Mouse (Mus musculus) kidney, embryonic 16.5 days (tissue): ENCODE results near the gene Mylk. TPM values are rescaled to one million over a fixed set of nuclear protein-coding genes. Genes with fewer than 3 reads are reported as not detected.

Experiments used
- ATAC-seq: fragments of 200-750 bp; cut with Nextera tagmentation; 2 replicates; pipeline ENCODE4 v1.8.0; 2017; ENCODE audit warnings: moderate TSS enrichment; ENCODE audit not compliant: low FRiP score, low TSS enrichment
- H3K27ac ChIP-seq: fragments of 300-500 bp; sonication (generic); 2 replicates; pipeline ENCODE4 v1.5.1; 2014; ENCODE audit warnings: low read length
- H3K27me3 ChIP-seq: fragments of 300-500 bp; sonication (generic); 2 replicates; pipeline ENCODE4 v1.6.1; 2014; ENCODE audit warnings: low read length, control low read depth, mixed read lengths; ENCODE audit not compliant: insufficient read depth
- H3K36me3 ChIP-seq: fragments of 300-500 bp; sonication (generic); 2 replicates; pipeline ENCODE4 v1.6.1; 2014; ENCODE audit warnings: low read length, control low read depth, mixed read lengths; ENCODE audit not compliant: insufficient read depth
- H3K4me1 ChIP-seq: fragments of 300-500 bp; sonication (generic); 2 replicates; pipeline ENCODE4 v1.6.1; 2014; ENCODE audit warnings: low read length, control low read depth, mixed read lengths; ENCODE audit not compliant: insufficient read depth
- H3K4me2 ChIP-seq: fragments of 300-500 bp; sonication (generic); replicated peaks from 2 replicates; pipeline ENCODE4 v1.6.1; 2014; ENCODE audit warnings: low read depth, low read length
- H3K4me3 ChIP-seq: fragments of 300-500 bp; sonication (generic); 2 replicates; pipeline ENCODE4 v1.5.1; 2014; ENCODE audit warnings: mild to moderate bottlenecking, low read length
- H3K9ac ChIP-seq: fragments of 300-500 bp; sonication (generic); replicated peaks from 2 replicates; pipeline ENCODE4 v1.6.1; 2014; ENCODE audit warnings: low read length
- H3K9me3 ChIP-seq: fragments of 300-500 bp; sonication (generic); 2 replicates; pipeline ENCODE4 v1.6.1; 2016; ENCODE audit warnings: low read length, control low read depth
- WGBS: fragments of 180-500 bp; shearing (Covaris S2); extraction: QIAGEN DNeasy Blood & Tissue Kit; methylation state at CpG from one replicate; pipeline ENCODE4 v1.1.7; 2014; 5-methylcytosine and 5-hydroxymethylcytosine counted together
- polyA plus RNA-seq: library from polyadenylated mRNA; unstranded; fragments of >200 nt; fragmentation: Nextera tagmentation; extraction: Ambion mirVana; gene quantifications from 2 replicates; pipeline ENCODE4 v1.2.1, GENCODE M21; 2015

The Mylk gene
- polyA plus RNA-seq, 1 experiment from 2014 or later, result 110 TPM

GRCm38 (mm10) chr16:34978018-34978417, 233.0 kb downstream of the Mylk start:
- Histone ChIP-seq H3K27ac (no peak overlapping the region), H3K4me3 (no peak overlapping the region), H3K27me3 (no peaks in the 10 kb centered on the region), H3K9me3 (no peaks in the 10 kb centered on the region), H3K4me1 (no peaks in the 10 kb centered on the region), H3K9ac (no peak overlapping the region), H3K36me3 (peaks cover 14% of the 10 kb centered on the region), H3K4me2 (no peak overlapping the region)
- no peak for ATAC-seq
- 89% methylated on average over 7 of the region's 7 CpGs for WGBS

- no peaks in the 10 kb centered on the region for H3K27me3 ChIP-seq
- no peaks in the 10 kb centered on the region for H3K9me3 ChIP-seq
- 90% methylated on average over 7 of the region's 7 CpGs for WGBS
- H3K27ac ChIP-seq, result no peak overlapping the region
- ATAC-seq, result no peak
- no peak overlapping the region for H3K9ac ChIP-seq
- peaks cover 6% of the 10 kb centered on the region; the same call in 1 of the 2 replicates for H3K4me1 ChIP-seq
- no peak overlapping the region for H3K4me2 ChIP-seq
- peaks cover 14% of the 10 kb centered on the region for H3K36me3 ChIP-seq
- H3K4me3 ChIP-seq, result no peak overlapping the region
These were observed 236.0 kb downstream of the Mylk start for GRCm38 (mm10) chr16:34981009-34981408.

- no peak overlapping the region for H3K9ac ChIP-seq
- no peaks in the 10 kb centered on the region for H3K27me3 ChIP-seq
- H3K4me2 ChIP-seq, result no peak overlapping the region
- peaks cover 2% of the 10 kb centered on the region for H3K36me3 ChIP-seq
- 55% methylated on average over 11 of the region's 11 CpGs for WGBS
- no peak overlapping the region for H3K27ac ChIP-seq
- peak; percentile 35; the same call in 1 of the 2 replicates for ATAC-seq
- no peaks in the 10 kb centered on the region for H3K9me3 ChIP-seq
- peaks cover 6% of the 10 kb centered on the region; the same call in 1 of the 2 replicates for H3K4me1 ChIP-seq
- H3K4me3 ChIP-seq, result no peak overlapping the region
These were observed 239.4 kb downstream of the Mylk start for GRCm38 (mm10) chr16:34984203-34985030.

- 81% methylated on average over 2 of the region's 2 CpGs for WGBS
These were observed 240.0 kb downstream of the Mylk start for GRCm38 (mm10) chr16:34985031-34985346.

GRCm38 (mm10) chr16:34986211-34986825, 241.3 kb downstream of the Mylk start:
- Histone ChIP-seq H3K9ac (no peak overlapping the region), H3K27ac (no peak overlapping the region), H3K27me3 (no peaks in the 10 kb centered on the region), H3K4me2 (no peak overlapping the region), H3K9me3 (no peaks in the 10 kb centered on the region), H3K4me3 (no peak overlapping the region), H3K36me3 (peaks cover 2% of the 10 kb centered on the region; the same call in 1 of the 2 replicates), H3K4me1 (peaks cover 6% of the 10 kb centered on the region; the same call in 1 of the 2 replicates)
- 90% methylated on average over 13 of the region's 13 CpGs for WGBS
- no peak for ATAC-seq

More at GRCm38 (mm10) chr16:34985031-34985346, 240.0 kb downstream of the Mylk start:
- no peak overlapping the region for H3K4me3 ChIP-seq
- H3K27ac ChIP-seq, result no peak overlapping the region
- no peak overlapping the region for H3K9ac ChIP-seq
- H3K36me3 ChIP-seq, result peaks cover 2% of the 10 kb centered on the region
- no peak for ATAC-seq
- H3K27me3 ChIP-seq, result no peaks in the 10 kb centered on the region
- H3K9me3 ChIP-seq, result no peaks in the 10 kb centered on the region
- H3K4me2 ChIP-seq, result no peak overlapping the region
- H3K4me1 ChIP-seq, result peaks cover 6% of the 10 kb centered on the region; the same call in 1 of the 2 replicates

- 71% methylated on average over 3 of the region's 3 CpGs for WGBS
- H3K27me3 ChIP-seq, result no peaks in the 10 kb centered on the region
- no peak overlapping the region for H3K4me3 ChIP-seq
- H3K9ac ChIP-seq, result no peak overlapping the region
- H3K9me3 ChIP-seq, result no peaks in the 10 kb centered on the region
- H3K36me3 ChIP-seq, result peaks cover 2% of the 10 kb centered on the region; the same call in 1 of the 2 replicates
- ATAC-seq, result no peak
- peaks cover 13% of the 10 kb centered on the region; the same call in 1 of the 2 replicates for H3K4me1 ChIP-seq
- no peak overlapping the region for H3K4me2 ChIP-seq
- no peak overlapping the region for H3K27ac ChIP-seq
These were observed 246.4 kb downstream of the Mylk start for GRCm38 (mm10) chr16:34991365-34991764.

- peaks cover 13% of the 10 kb centered on the region; the same call in 1 of the 2 replicates for H3K4me1 ChIP-seq
- ATAC-seq, result no peak
- no peaks in the 10 kb centered on the region for H3K9me3 ChIP-seq
- H3K27ac ChIP-seq, result no peak overlapping the region
- H3K27me3 ChIP-seq, result no peaks in the 10 kb centered on the region
- H3K36me3 ChIP-seq, result peaks cover 8% of the 10 kb centered on the region; the same call in 1 of the 2 replicates
- H3K4me2 ChIP-seq, result no peak overlapping the region
- H3K9ac ChIP-seq, result no peak overlapping the region
- H3K4me3 ChIP-seq, result no peak overlapping the region
- whole genome bisulfite sequencing, result 87% methylated on average over 5 of the region's 5 CpGs
These were observed 247.8 kb downstream of the Mylk start for GRCm38 (mm10) chr16:34992854-34993253.

GRCm38 (mm10) chr16:34993694-34994330, 248.8 kb downstream of the Mylk start:
- Histone ChIP-seq H3K9ac (no peak overlapping the region), H3K27ac (peak overlapping the region; percentile 59; the same call in 1 of the 2 replicates), H3K4me1 (peaks cover 13% of the 10 kb centered on the region; the same call in 1 of the 2 replicates), H3K4me3 (no peak overlapping the region), H3K27me3 (no peaks in the 10 kb centered on the region), H3K4me2 (no peak overlapping the region), H3K36me3 (peaks cover 8% of the 10 kb centered on the region; the same call in 1 of the 2 replicates), H3K9me3 (no peaks in the 10 kb centered on the region)
- ATAC-seq, result no peak
- 84% methylated on average over 10 of the region's 10 CpGs for whole genome bisulfite sequencing

- no peaks in the 10 kb centered on the region for H3K9me3 ChIP-seq
- H3K36me3 ChIP-seq, result peaks cover 8% of the 10 kb centered on the region; the same call in 1 of the 2 replicates
- no peak overlapping the region for H3K4me3 ChIP-seq
- H3K4me2 ChIP-seq, result no peak overlapping the region
- 62% methylated on average over 9 of the region's 9 CpGs for WGBS
- ATAC-seq, result peak; percentile 29; the same call in 1 of the 2 replicates
- no peak overlapping the region for H3K9ac ChIP-seq
- no peaks in the 10 kb centered on the region for H3K27me3 ChIP-seq
- peaks cover 13% of the 10 kb centered on the region; the same call in 1 of the 2 replicates for H3K4me1 ChIP-seq
- H3K27ac ChIP-seq, result peak overlapping the region; percentile 62
These were observed 249.7 kb downstream of the Mylk start for GRCm38 (mm10) chr16:34994641-34995141.
